Mouse (Mus musculus) layer of hippocampus, adult 11-12 months (tissue): ENCODE data around the gene C530025M09Rik.

ENCODE experiments used
- DNase-seq: peaks from one replicate; pipeline ENCODE4 v3.0.0; 2022; ENCODE audit warnings: low spot score

Gene C530025M09Rik

DNA sequence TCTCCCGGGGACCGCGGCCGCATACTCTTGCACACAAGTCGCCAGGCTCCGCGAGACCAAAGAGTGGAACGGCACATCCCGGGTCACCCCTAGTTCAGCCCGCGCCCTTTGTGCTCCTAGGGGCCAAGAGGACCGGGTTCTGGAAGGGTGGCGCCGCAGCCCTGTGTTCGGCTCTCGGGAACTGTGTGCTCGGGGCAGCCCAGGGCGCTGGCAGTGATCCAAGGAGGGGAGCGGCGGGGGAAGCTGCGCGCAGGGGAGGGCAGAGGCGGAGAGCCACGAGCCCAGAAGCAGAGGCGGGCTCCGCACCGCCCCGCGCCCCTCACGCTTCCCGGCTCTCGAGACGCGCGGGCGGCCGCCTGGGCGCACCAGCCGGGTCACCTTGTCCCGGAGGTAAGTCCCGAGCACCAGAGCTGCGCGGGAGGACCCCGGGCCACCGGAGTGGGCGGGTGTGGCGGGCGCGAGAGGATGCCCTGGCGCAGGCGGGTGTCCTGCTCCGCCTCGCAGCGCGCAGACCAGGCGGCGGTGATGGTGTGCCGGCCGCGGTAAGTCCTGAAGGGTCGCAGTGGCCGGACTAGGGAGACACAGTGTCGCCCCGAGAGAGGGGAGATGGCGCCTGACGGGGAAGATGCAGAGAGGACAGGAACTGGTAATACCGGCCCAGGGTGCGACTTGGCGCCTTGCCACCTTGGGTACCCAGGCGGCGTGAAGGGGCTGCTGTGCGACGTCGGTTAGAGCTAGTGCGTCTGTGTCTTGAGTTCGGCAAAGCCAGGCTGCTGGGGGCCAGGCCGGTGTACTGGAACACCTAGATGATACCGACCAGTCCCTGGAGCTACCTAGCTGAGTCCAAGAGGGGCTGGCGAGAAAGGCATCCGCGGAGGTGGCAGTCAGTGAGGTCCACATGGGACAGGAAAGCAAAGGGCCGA lies at the start of gene C530025M09Rik:
TSS of gene C530025M09Rik (minus strand) at position 678 of the 923 bp plus-strand sequence.
- peak; percentile 43 for DNase-seq

DNA sequence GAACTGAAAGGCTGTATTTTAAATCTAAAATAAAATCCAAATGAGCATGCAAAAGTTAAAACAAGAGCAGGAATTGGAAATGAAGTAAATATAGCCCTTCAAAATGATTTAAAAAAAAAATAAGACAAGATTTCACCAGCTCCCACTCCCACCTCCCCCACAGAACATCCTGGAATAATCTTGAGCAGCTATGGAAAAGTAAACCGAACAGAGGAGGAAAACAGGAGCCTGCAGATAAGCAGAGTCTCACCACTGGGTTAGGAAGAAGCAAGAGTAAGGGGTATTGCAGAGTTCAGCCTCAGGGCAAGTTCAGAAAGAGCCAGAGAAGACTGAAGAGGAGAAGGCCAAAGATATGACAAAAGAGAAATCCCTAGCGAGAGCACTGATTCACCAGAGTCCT lies 46.9 kb upstream of the C530025M09Rik start:
- no peak for DNase-seq

DNA sequence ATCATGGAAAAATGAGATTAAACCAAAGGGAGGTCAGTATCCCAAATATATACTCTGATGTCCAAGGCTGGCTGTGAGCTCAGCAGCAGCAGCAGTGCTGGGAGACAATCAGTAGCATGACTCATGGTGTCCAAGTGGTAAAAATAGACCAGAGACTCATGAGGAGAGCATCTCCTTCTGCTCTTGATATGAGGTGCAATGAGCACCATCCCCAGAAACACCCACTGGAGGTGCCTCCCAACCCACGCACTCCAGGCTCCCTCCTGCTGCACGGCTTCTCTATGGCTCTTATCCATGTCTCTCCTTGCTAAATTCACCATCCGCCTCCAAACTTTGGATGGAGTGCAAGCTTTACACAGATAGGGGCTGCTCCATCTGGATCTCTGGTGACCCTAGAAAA lies 42.3 kb upstream of the C530025M09Rik start:
- DNase-seq = peak; percentile 76

DNA sequence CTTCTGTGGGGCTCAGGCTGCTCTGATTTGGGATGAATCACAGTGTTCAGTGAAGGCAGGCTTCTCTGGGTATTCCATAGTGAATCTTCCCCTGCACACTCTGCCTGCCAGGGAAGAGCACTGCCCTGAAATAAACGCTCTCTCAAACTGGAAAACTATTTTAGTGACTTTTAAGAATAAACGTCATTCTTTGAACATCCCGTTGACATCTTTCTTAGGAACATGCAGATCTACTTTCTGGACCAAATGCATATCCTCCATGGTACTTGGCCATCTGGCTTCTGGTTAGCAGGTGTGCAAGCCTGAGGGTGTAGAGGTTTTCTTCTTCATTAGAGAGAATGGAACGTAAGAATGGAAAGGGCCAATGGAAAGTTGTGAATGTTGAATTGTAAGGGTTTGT lies 41.5 kb upstream of the C530025M09Rik start:
- DNase-seq = peak; percentile 20

DNA sequence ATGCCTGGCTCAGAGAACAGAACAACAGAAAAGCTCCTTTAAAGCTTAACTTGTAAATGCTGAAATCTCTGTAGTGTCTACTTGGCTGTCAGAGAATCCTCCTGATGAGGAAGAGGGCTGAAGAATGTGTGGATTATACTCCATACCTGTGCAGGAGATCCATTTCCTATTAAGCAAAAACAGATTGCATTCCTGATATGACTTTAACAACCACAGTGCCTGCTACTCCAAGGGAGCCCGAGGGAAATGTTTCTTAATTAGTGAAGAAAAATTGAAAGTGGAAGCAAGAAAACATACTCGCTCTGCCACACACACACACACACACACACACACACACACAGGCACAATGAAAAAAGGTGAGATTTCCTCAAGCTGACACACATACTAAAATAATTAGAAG lies 39.5 kb upstream of the C530025M09Rik start:
- DNase-seq = no peak

DNA sequence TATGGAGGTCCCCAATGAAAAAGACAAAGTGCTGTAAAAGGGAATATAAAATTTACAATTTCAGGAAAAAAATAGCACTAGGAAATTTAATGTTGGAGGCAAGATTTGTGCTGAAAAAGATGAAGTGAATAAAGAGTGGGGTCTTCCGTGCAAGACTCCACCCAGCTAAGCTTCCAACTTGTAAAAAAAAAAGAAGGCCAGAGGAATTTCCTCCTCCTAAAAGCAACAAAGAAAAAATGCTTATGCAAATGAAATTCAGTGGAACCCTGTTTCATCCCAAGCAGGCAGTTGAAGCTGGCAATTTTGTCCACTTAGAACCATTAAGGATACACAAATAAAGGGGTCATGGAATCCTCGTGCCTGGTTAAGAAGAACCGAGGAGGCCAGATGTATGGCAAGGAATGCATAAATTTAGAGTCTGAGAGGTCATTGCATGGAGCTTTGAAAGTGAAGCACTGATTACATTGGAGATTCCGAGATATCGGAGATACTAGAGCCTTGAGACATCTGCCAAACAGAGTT lies 35.0 kb upstream of the C530025M09Rik start:
- no peak for DNase-seq

DNA sequence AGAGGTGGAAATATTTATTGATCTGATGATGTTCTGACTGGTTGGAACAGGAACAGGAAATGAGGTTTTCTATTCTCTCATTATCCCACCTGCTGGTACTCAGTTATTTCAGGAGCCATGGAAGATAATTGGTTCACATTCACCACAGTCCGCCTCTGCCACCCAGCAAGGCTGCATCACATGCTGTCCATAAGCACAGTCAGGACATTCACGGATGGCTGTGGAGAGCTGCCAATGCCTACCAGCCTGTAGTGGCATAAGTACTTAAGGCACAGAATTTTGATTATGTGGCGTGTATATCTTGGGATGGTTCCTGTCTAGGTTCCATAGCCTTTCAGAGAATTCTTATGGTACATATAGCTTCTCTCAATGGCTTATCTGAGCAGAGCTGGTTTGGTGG lies 30.0 kb upstream of the C530025M09Rik start:
- no peak for DNase-seq

DNA sequence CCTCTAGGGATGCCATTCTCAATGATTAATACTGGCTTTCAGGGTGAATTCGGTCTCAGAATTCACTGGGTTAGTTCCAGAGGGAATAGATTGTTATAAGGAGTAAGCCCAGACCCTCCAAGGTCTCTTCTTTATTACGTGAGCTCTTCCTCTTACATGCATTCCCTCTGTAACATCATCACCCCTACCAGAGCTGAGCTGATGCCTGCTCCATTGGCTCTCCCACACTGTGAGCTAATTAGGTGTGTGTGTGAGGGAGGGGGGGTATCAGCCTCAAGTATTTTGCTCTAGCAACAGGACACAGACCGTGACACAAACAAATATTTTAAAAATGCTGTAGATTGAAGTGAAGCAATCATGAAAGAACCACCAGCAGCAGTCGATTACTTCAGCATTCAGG lies 17.8 kb upstream of the C530025M09Rik start:
- DNase-seq = no peak

DNA sequence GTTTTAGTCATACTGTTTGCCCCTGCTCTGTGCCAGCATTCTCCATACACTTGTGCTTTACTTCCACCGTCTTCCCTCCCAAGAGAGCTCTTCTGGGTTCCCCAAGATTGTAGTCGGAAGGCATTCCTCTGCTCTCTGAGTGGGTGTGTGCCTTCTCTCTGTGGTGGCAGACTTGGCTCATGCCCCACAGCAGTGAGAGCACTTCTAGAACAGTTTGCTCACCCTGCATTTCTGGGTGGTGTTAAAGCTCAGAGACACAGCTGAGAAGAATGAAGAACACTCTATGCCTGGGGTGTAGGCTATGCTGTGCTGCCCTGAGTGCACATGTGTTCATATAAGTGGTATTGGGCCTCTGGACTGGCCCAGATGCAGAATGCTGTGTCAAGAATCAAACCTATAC lies 13.6 kb upstream of the C530025M09Rik start:
- DNase-seq = peak; percentile 15

DNA sequence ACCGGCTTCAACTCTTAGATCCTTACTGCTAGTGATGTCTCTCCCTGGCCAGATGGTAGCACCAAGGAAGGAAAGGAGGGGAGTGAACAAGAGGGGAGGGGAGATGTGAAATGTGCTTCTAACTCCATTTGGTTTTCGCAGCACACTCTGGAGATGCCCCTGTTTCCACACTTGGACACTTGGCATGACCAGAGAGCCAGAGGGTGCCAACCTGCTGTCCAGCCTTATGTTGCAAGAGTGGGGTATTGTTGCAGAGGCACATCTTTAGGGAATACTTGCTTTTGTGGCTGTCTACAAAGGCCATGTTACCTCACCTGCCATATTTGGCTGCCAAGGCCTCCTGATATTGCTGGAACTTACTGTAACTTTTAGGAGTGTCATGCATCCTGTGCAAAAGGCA lies 8.7 kb upstream of the C530025M09Rik start:
- DNase-seq = no peak

DNA sequence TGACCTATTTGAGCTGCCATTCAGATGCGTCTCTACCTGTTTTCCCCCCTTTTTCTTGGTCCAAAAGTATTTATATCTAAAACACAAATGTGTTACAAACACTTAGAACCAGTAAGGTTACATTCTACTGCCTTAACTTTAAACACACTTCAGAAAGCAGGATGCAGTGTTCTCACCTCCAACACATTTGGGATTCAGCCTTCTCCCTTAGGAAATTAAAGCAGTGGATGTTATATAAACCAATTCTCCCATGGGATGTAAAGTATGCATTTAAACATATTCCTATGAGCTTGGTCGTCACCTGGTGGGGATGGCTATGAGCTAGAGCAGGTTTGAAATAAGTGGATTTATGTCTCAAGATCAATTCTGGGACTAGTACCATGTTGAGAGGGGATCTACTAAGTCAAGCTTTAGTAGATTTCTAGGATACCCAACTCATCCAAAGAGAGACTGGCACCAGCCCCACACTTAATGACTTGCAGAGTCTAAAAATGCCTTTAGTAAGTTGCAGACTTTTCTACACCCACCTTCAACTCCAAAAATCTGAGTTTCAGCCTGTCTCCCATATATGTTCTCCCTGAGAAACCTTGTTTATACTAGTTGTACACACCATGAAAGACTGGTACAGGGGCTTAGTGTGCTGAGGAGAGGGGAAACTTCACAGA lies 5.6 kb upstream of the C530025M09Rik start:
- no peak for DNase-seq

DNA sequence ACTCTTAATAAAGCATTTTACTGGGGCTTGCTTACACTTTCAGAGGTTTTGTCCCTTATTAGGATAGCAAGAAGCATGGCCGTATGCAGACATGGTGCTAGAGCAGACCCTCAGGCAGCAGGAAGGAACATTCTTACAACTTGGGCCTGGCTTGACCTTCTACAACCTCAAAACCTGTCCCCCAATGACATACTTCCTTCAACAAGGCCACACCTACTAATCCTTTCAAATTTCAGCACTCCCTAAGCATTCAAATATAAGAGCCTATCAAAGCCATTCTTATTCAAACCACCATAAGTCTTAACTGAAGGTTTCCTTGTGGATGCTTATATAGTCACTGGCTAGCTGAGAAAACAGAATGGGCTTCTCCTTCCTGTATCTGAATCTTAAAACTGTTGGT lies 4.1 kb upstream of the C530025M09Rik start:
- DNase-seq = no peak

DNA sequence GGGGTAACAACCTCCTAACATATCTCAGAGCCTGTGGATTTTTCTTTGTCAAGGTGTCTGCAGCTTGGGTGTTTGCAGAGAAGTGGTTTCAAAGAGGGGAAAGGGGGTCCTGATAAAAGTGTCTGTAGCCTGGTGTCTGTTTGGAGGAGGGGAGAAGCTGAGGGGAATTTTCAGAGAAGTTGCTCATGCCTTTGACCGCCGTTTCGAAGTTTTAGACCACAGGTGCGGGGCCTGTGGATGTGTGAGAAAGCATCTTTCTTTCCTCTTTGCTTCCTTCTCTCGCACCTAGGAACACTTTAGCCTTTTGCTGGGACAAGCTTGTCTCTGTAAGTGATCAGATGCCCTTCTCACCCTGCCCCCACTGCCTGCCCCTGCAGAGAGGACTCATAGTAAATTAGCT lies 1.3 kb upstream of the C530025M09Rik start:
- no peak for DNase-seq

DNA sequence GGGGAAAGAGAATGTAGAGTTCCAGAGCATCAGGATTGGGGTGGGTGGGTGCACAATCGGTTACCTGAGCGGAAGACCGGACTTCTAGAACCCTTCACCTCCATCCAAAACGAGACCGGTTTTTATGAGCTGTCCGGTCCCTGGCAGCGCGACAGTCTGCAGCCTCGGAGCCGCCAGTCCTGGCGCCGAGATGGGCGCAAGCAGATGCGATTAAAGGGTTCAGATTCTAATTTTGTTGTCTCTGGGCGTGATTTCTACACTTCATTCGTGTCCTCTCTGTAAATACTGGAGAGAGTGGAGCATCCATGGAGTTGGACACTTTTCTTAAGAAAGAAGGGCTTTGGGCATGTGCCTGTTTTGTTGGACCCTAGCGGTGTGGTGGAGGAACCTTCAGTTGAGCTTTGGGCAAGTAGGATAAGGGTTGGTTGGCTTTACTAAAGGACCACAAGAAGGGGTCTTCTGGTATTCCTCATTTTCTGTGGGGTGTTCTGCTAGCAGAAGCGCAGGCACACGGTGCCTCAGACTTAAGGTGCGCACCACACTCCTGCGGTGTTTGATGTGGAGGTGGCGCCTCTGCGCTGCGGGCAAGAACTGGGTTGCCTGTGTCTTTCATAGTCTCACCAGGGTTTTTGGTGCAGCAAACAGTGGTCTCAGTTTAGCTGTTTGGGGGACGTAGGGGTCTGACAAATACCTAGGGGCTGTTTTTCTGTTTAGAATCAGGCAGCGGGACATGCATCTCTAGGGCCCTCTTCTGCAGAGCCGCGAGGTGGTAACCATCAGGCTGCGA lies 639 bp upstream of the C530025M09Rik start:
- peak; percentile 15 for DNase-seq

DNA sequence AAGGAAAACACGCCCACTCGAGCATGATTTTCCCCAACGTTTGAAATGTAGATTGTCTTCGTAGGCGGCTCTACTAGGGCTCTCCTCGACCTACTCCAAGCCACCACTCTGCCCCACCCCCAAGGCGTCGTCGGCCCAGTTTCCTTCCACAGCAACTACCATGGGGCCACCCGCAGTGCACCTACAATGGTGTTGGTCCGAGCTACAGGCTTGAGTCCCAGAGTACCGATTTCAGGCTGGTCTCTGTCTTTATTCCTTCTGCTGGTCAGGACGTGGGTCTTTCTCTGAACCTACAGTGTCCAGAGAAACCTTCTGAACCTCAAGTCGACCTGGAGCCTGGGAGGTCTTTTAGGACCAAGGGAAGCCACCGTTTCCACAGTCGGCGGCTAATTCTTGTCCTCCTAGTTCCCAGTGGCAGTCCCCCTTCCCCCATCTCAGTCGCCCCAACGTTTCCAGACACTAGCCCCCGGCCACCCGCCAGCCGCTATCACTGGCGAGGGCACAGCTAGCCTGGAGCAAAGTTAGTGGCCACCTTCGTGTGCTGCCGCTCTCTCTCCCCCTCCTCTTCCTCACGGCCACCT lies 968 bp downstream of the C530025M09Rik start:
- DNase-seq = peak; percentile 12

DNA sequence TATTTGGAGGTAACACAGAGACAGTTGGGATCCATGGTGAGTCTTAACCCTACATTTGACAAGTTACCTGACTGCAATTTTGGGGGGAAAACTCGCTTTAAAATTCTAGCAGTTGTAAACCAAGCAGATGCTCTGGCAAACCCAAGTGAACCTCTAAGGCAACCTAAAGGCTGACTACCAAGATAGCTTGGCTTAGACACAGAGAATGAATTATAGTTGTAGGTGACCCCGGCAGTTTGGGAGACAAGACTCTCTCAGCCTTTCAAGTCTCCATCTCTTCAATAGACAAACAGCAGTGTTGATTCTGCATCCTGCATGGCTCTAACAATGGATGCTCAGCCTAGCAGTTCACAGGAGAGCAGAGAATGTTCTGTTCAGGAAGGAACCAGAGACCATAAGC lies 2.1 kb downstream of the C530025M09Rik start, which contains the start of gene Syndig1:
TSS of gene Syndig1 (plus strand) at position 301 of the 400 bp plus-strand sequence.
- no peak for DNase-seq

DNA sequence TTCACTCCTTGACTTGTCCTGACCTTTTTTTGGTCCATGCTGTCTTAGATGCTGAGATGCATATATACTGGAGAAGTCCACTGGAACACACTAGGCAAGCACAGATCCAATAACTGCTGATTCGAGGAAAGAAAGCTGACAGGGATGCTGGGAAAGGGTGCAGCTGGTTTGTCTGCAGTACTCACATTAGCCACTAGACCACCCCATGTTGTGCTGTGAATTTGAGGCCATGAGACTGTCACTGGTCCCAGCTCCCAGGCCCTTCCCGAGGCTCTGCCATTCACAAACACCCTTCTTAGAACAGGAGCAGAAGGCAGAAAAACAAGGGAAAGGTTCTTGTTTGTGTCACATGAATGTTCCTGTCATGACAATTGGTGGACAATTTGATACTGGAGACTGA lies 10.8 kb downstream of the C530025M09Rik start:
- DNase-seq = no peak

DNA sequence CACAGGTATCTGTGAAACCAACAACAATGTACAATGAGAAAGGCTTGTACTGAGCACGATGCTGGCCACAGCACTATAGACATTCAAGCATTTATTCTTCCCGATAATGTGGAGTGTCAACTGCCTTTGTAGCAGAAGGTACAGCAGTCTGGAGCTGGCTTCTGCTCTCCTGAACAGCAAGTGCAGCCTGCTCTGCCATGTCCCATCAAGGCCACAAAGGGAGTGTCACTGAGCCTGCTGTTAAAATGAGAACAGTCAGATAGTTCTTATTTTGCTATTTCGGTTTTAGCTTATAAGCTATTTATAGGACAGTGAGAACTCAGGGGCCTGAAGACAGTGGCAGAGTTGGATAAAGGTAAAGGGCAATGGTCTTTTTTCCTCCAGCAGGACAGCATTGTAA lies 11.3 kb downstream of the C530025M09Rik start:
- DNase-seq = peak; percentile 8

DNA sequence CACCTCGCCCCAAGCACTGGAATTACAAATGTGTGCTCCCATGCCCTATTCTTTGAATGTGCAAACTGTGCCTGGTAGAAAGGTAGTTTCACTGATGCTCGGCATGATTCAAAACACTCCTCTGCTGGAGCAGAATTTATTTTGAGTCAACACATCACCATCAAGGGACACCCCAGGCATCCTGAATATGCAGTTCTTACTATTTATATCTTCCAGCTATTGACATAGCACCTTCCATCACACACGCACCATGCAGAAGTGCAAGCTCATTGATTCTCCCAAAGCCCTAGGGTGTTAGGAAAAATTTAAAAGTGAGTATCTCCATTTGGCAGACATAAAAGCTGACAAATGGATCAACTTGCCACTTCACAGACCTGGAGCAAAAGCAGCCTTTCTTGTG lies 12.6 kb downstream of the C530025M09Rik start:
- DNase-seq = no peak

DNA sequence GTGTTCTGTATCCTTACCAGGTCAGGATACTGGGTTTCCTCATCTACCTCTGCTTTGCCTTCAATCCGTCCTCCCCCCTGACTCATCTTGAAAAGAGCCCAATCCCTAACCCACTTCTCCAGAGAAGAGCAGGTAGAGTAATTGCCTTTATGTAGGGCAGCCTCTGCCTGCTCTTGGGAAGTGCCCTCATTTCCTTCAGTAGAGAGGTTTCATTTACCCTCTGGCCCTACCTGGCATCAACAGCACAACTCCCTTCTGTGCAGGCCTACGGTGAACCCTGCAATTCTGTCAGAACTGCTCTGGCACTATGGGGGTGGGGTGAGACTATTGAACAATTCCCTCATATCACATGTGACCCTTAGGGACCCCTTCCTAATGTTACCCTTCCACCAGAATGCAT lies 18.1 kb downstream of the C530025M09Rik start:
- no peak for DNase-seq

DNA sequence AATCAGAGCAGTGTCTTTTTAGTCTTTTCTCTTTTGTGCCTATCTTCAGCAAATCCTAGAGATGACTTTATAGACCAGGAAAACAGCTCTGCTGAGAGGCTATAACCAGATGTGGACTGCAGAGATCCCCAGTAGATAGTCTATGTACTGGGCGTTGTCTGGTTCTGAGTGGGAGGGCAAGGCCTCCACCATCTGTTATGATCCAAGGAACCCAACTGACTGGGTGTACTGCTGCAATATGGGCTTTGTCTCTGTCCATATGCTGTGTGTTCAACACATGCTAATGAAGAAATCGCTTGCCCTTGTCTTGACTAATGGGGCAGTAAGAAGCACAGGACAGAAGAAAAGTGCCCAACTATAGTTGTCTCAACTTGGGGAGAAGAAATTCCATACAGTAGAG lies 25.8 kb downstream of the C530025M09Rik start:
- DNase-seq = peak; percentile 22

DNA sequence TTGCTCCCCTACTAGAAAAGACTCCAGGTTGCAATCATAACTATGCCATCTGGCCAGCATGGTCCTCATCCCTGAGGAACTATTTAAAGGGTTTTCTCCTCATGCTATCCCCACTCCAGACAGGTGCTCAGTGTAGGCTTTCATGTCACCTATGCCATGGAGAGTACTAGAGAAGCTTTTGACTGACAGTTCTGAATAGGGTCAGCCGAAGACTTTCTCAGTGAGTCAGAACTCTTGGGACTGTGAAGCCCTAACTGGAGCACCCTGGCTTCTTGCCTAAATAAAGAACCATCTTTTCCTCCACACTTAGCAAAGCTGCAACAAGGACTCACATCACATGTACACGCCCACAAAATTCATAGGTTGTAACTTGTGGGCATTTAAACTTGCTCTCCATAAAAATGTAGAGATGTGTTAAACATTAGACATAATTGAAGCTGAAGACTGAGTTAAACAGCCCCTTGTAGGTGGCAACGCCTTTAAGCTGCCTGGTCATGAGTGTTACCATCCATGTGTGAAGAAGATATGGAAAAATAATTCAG lies 26.3 kb downstream of the C530025M09Rik start:
- DNase-seq = peak; percentile 7
